Mouse (Mus musculus): ENCODE data around the gene Pla2g6. TPM values are rescaled to one million over a fixed set of nuclear protein-coding genes. Genes with fewer than 3 reads are reported as not detected.

The Pla2g6 gene
- polyA plus RNA-seq, 1 experiment from 2014 or later: 24.0 TPM

GRCm38 (mm10) chr15:79251168-79251567, 77.0 kb downstream of the Pla2g6 start:
- 56% methylated on average over 7 of the region's 7 CpGs for WGBS
- H3K27ac ChIP-seq (ENCODE audit: low read depth, low read length): no peak overlapping the region
- peaks cover 22% of the 10 kb centered on the region; the same call in 1 of the 2 replicates for H3K36me3 ChIP-seq (ENCODE audit: control insufficient read depth, insufficient read depth, low read length)
- no peak overlapping the region for H3K4me3 ChIP-seq (ENCODE audit: low read depth, low read length)
- no peak overlapping the region for H3K9ac ChIP-seq (replicated peaks; ENCODE audit: low read depth, low read length)
- H3K4me1 ChIP-seq (ENCODE audit: control insufficient read depth, insufficient read depth, low read length): no peaks in the 10 kb centered on the region
- H3K27me3 ChIP-seq (ENCODE audit: control insufficient read depth, insufficient read depth, low read length): peaks cover 9% of the 10 kb centered on the region
- ATAC-seq (ENCODE audit: low read depth): no peak
- no peak overlapping the region for H3K4me2 ChIP-seq (ENCODE audit: low read depth, low read length)
- H3K9me3 ChIP-seq (ENCODE audit: control insufficient read depth, low read length): no peaks in the 10 kb centered on the region

- ATAC-seq (ENCODE audit: low read depth): no peak
- H3K4me3 ChIP-seq (ENCODE audit: low read depth, low read length): no peak overlapping the region
- no peak overlapping the region for H3K9ac ChIP-seq (replicated peaks; ENCODE audit: low read depth, low read length)
- H3K4me2 ChIP-seq (ENCODE audit: low read depth, low read length): no peak overlapping the region
- H3K27me3 ChIP-seq (ENCODE audit: control insufficient read depth, insufficient read depth, low read length): peaks cover 9% of the 10 kb centered on the region
- peaks cover 30% of the 10 kb centered on the region for H3K36me3 ChIP-seq (ENCODE audit: control insufficient read depth, insufficient read depth, low read length)
- no peak overlapping the region for H3K27ac ChIP-seq (ENCODE audit: low read depth, low read length)
- H3K9me3 ChIP-seq (ENCODE audit: control insufficient read depth, low read length): no peaks in the 10 kb centered on the region
- WGBS: 88% methylated on average over 2 of the region's 2 CpGs
- H3K4me1 ChIP-seq (ENCODE audit: control insufficient read depth, insufficient read depth, low read length): no peaks in the 10 kb centered on the region
Observed at GRCm38 (mm10) chr15:79250236-79250635, 78.0 kb downstream of the Pla2g6 start.

GRCm38 (mm10) chr15:79245321-79245720, 82.9 kb downstream of the Pla2g6 start:
- 92% methylated on average over 3 of the region's 3 CpGs for WGBS
- ATAC-seq (ENCODE audit: low read depth): no peak

GRCm38 (mm10) chr15:79244071-79244893, 83.9 kb downstream of the Pla2g6 start:
- H3K4me2 ChIP-seq (ENCODE audit: low read depth, low read length): no peak overlapping the region
- H3K4me3 ChIP-seq (ENCODE audit: low read depth, low read length): no peak overlapping the region
- peaks cover 5% of the 10 kb centered on the region; the same call in 1 of the 2 replicates for H3K4me1 ChIP-seq (ENCODE audit: control insufficient read depth, insufficient read depth, low read length)
- WGBS: 71% methylated on average over 7 of the region's 7 CpGs
- H3K9me3 ChIP-seq (ENCODE audit: control insufficient read depth, low read length): no peaks in the 10 kb centered on the region
- peaks cover 54% of the 10 kb centered on the region for H3K36me3 ChIP-seq (ENCODE audit: control insufficient read depth, insufficient read depth, low read length)
- H3K27ac ChIP-seq (ENCODE audit: low read depth, low read length): peak overlapping the region; percentile 56; the same call in 1 of the 2 replicates
- H3K9ac ChIP-seq (replicated peaks; ENCODE audit: low read depth, low read length): no peak overlapping the region
- ATAC-seq (ENCODE audit: low read depth): no peak
- H3K27me3 ChIP-seq (ENCODE audit: control insufficient read depth, insufficient read depth, low read length): no peaks in the 10 kb centered on the region

More at GRCm38 (mm10) chr15:79245321-79245720, 82.9 kb downstream of the Pla2g6 start:
- Histone ChIP-seq H3K36me3 (ENCODE audit: control insufficient read depth, insufficient read depth, low read length) (peaks cover 48% of the 10 kb centered on the region), H3K4me2 (ENCODE audit: low read depth, low read length) (no peak overlapping the region), H3K9me3 (ENCODE audit: control insufficient read depth, low read length) (no peaks in the 10 kb centered on the region), H3K27me3 (ENCODE audit: control insufficient read depth, insufficient read depth, low read length) (no peaks in the 10 kb centered on the region), H3K4me3 (ENCODE audit: low read depth, low read length) (no peak overlapping the region), H3K9ac (replicated peaks; ENCODE audit: low read depth, low read length) (no peak overlapping the region), H3K4me1 (ENCODE audit: control insufficient read depth, insufficient read depth, low read length) (peaks cover 5% of the 10 kb centered on the region; the same call in 1 of the 2 replicates), H3K27ac (ENCODE audit: low read depth, low read length) (no peak overlapping the region)

GRCm38 (mm10) chr15:79243234-79244042, 84.8 kb downstream of the Pla2g6 start:
- Histone ChIP-seq H3K9ac (replicated peaks; ENCODE audit: low read depth, low read length) (peak overlapping the region; percentile 26; the same call in 1 of the 2 replicates), H3K4me1 (ENCODE audit: control insufficient read depth, insufficient read depth, low read length) (peaks cover 5% of the 10 kb centered on the region; the same call in 1 of the 2 replicates), H3K27ac (ENCODE audit: low read depth, low read length) (peak overlapping the region; percentile 78), H3K27me3 (ENCODE audit: control insufficient read depth, insufficient read depth, low read length) (no peaks in the 10 kb centered on the region), H3K4me3 (ENCODE audit: low read depth, low read length) (no peak overlapping the region), H3K36me3 (ENCODE audit: control insufficient read depth, insufficient read depth, low read length) (peaks cover 49% of the 10 kb centered on the region), H3K9me3 (ENCODE audit: control insufficient read depth, low read length) (no peaks in the 10 kb centered on the region), H3K4me2 (ENCODE audit: low read depth, low read length) (no peak overlapping the region)
- peak; percentile 99 for ATAC-seq (ENCODE audit: low read depth)
- WGBS: 9% methylated on average over 10 of the region's 10 CpGs

- Histone ChIP-seq H3K4me2 (ENCODE audit: low read depth, low read length) (no peak overlapping the region), H3K4me3 (ENCODE audit: low read depth, low read length) (no peak overlapping the region), H3K9ac (replicated peaks; ENCODE audit: low read depth, low read length) (0 out of 2 replicates have a peak overlapping the region, but pooled peaks have one; percentile 26), H3K9me3 (ENCODE audit: control insufficient read depth, low read length) (no peaks in the 10 kb centered on the region), H3K36me3 (ENCODE audit: control insufficient read depth, insufficient read depth, low read length) (peaks cover 42% of the 10 kb centered on the region), H3K27me3 (ENCODE audit: control insufficient read depth, insufficient read depth, low read length) (no peaks in the 10 kb centered on the region), H3K4me1 (ENCODE audit: control insufficient read depth, insufficient read depth, low read length) (peaks cover 5% of the 10 kb centered on the region; the same call in 1 of the 2 replicates), H3K27ac (ENCODE audit: low read depth, low read length) (peak overlapping the region; percentile 78)
- peak; percentile 44 for ATAC-seq (ENCODE audit: low read depth)
- 81% methylated on average over 13 of the region's 13 CpGs for WGBS
Observed at GRCm38 (mm10) chr15:79242574-79243233, 85.5 kb downstream of the Pla2g6 start.

GRCm38 (mm10) chr15:79238036-79238435, 90.2 kb downstream of the Pla2g6 start:
- no peaks in the 10 kb centered on the region for H3K27me3 ChIP-seq (ENCODE audit: control insufficient read depth, insufficient read depth, low read length)
- ATAC-seq (ENCODE audit: low read depth): no peak
- H3K4me2 ChIP-seq (ENCODE audit: low read depth, low read length): no peak overlapping the region
- WGBS: 75% methylated on average over 6 of the region's 6 CpGs
- H3K4me1 ChIP-seq (ENCODE audit: control insufficient read depth, insufficient read depth, low read length): no peaks in the 10 kb centered on the region
- no peak overlapping the region for H3K27ac ChIP-seq (ENCODE audit: low read depth, low read length)
- no peak overlapping the region for H3K4me3 ChIP-seq (ENCODE audit: low read depth, low read length)
- H3K36me3 ChIP-seq (ENCODE audit: control insufficient read depth, insufficient read depth, low read length): peaks cover 23% of the 10 kb centered on the region
- H3K9ac ChIP-seq (replicated peaks; ENCODE audit: low read depth, low read length): no peak overlapping the region
- no peaks in the 10 kb centered on the region for H3K9me3 ChIP-seq (ENCODE audit: control insufficient read depth, low read length)

All from neural tube, embryonic 14.5 days (tissue).